Mouse (Mus musculus) midbrain, embryonic 15.5 days (tissue): Measurements from ENCODE around the gene Endov. TPM values are rescaled to one million over a fixed set of nuclear protein-coding genes. Genes with fewer than 3 reads are reported as not detected.

Experiments used
- ATAC-seq: fragments of 200-750 bp; cut with Nextera tagmentation; replicated peaks from 2 replicates; pipeline ENCODE4 v1.8.0; 2017; ENCODE audit warnings: moderate TSS enrichment
- H3K27ac ChIP-seq: fragments of 300-500 bp; sonication (generic); 2 replicates; pipeline ENCODE4 v1.5.1; 2015; ENCODE audit warnings: mild to moderate bottlenecking, inconsistent platforms
- H3K27me3 ChIP-seq: fragments of 300-500 bp; sonication (generic); replicated peaks from 2 replicates; pipeline ENCODE4 v1.6.1; 2015; ENCODE audit warnings: inconsistent platforms
- H3K36me3 ChIP-seq: fragments of 300-500 bp; sonication (generic); replicated peaks from 2 replicates; pipeline ENCODE4 v1.6.1; 2015; ENCODE audit warnings: inconsistent platforms
- H3K4me1 ChIP-seq: fragments of 300-500 bp; sonication (generic); 2 replicates; pipeline ENCODE4 v1.6.1; 2015; ENCODE audit warnings: inconsistent platforms
- H3K4me2 ChIP-seq: fragments of 300-500 bp; sonication (generic); 2 replicates; pipeline ENCODE4 v1.6.1; 2015; ENCODE audit warnings: inconsistent platforms, mild to moderate bottlenecking, moderate library complexity
- H3K4me3 ChIP-seq: fragments of 300-500 bp; sonication (generic); 2 replicates; pipeline ENCODE4 v1.5.1; 2015; ENCODE audit warnings: mild to moderate bottlenecking, inconsistent platforms
- H3K9ac ChIP-seq: fragments of 300-500 bp; sonication (generic); 2 replicates; pipeline ENCODE4 v1.6.1; 2015; ENCODE audit warnings: mild to moderate bottlenecking, inconsistent platforms
- H3K9me3 ChIP-seq: fragments of 300-500 bp; sonication (generic); 2 replicates; pipeline ENCODE4 v1.6.1; 2016; ENCODE audit warnings: inconsistent platforms
- WGBS: fragments of 180-500 bp; shearing (Covaris S2); methylation state at CpG from one replicate; pipeline ENCODE4 v1.1.7; 2015; ENCODE audit warnings: mixed read lengths; 5-methylcytosine and 5-hydroxymethylcytosine counted together
- polyA plus RNA-seq: library from polyadenylated mRNA; unstranded; fragments of >200 nt; fragmentation: Nextera tagmentation; extraction: Ambion mirVana; gene quantifications from 2 replicates; pipeline ENCODE4 v1.2.1, GENCODE M21; 2015

The Endov gene
- polyA plus RNA-seq, 1 experiment from 2014 or later: 22.2 TPM

- 61% methylated on average over 9 of the region's 9 CpGs for WGBS
- H3K4me3 ChIP-seq: no peak overlapping the region
- H3K36me3 ChIP-seq: no peaks in the 10 kb centered on the region
- no peak overlapping the region for H3K4me2 ChIP-seq
- peaks cover 38% of the 10 kb centered on the region for H3K4me1 ChIP-seq
- no peak overlapping the region for H3K27ac ChIP-seq
- no peak overlapping the region for H3K9ac ChIP-seq
- H3K27me3 ChIP-seq: peaks cover 19% of the 10 kb centered on the region
- ATAC-seq: no peak
- H3K9me3 ChIP-seq: no peaks in the 10 kb centered on the region
Observed at GRCm38 (mm10) chr11:119542371-119542770, 51.2 kb downstream of the Endov start.

- peaks cover 40% of the 10 kb centered on the region for H3K4me1 ChIP-seq
- H3K9ac ChIP-seq: no peak overlapping the region
- no peak overlapping the region for H3K4me3 ChIP-seq
- H3K4me2 ChIP-seq: peak overlapping the region; percentile 98; the same call in 1 of the 2 replicates
- H3K27me3 ChIP-seq: peaks cover 19% of the 10 kb centered on the region
- no peaks in the 10 kb centered on the region for H3K9me3 ChIP-seq
- no peak for ATAC-seq
- H3K36me3 ChIP-seq: no peaks in the 10 kb centered on the region
- H3K27ac ChIP-seq: no peak overlapping the region
- 75% methylated on average over 5 of the region's 5 CpGs for WGBS
Observed at GRCm38 (mm10) chr11:119542886-119543285, 51.7 kb downstream of the Endov start.

- H3K4me2 ChIP-seq: peak overlapping the region; percentile 98
- peaks cover 51% of the 10 kb centered on the region for H3K4me1 ChIP-seq
- 0 out of 2 replicates have a peak overlapping the region, but pooled peaks have one; percentile 7 for H3K4me3 ChIP-seq
- H3K9ac ChIP-seq: no peak overlapping the region
- peaks cover 19% of the 10 kb centered on the region for H3K27me3 ChIP-seq
- no peaks in the 10 kb centered on the region for H3K9me3 ChIP-seq
- 55% methylated on average over 16 of the region's 16 CpGs for WGBS
- H3K36me3 ChIP-seq: no peaks in the 10 kb centered on the region
- ATAC-seq: no peak
- no peak overlapping the region for H3K27ac ChIP-seq
Observed at GRCm38 (mm10) chr11:119543816-119544517, 52.8 kb downstream of the Endov start.

- H3K9me3 ChIP-seq: no peaks in the 10 kb centered on the region
- H3K4me1 ChIP-seq: peaks cover 57% of the 10 kb centered on the region
- no peak for ATAC-seq
- H3K9ac ChIP-seq: 0 out of 2 replicates have a peak overlapping the region, but pooled peaks have one; percentile 6
- peak overlapping the region; percentile 76; the same call in 1 of the 2 replicates for H3K4me3 ChIP-seq
- H3K36me3 ChIP-seq: no peaks in the 10 kb centered on the region
- 83% methylated on average over 15 of the region's 15 CpGs for WGBS
- H3K27me3 ChIP-seq: peaks cover 22% of the 10 kb centered on the region; the same call in 1 of the 2 replicates
- H3K27ac ChIP-seq: no peak overlapping the region
- H3K4me2 ChIP-seq: peak overlapping the region; percentile 98
Observed at GRCm38 (mm10) chr11:119544518-119545105, 53.5 kb downstream of the Endov start.

- whole genome bisulfite sequencing: 54% methylated on average over 3 of the region's 3 CpGs
- Histone ChIP-seq H3K9ac (peak overlapping the region; percentile 13; the same call in 1 of the 2 replicates), H3K36me3 (no peaks in the 10 kb centered on the region), H3K27me3 (peaks cover 28% of the 10 kb centered on the region), H3K27ac (no peak overlapping the region), H3K4me2 (peak overlapping the region; percentile 98), H3K9me3 (no peaks in the 10 kb centered on the region), H3K4me1 (peaks cover 55% of the 10 kb centered on the region), H3K4me3 (peak overlapping the region; percentile 76)
- ATAC-seq: no peak
Observed at GRCm38 (mm10) chr11:119545281-119545680, 54.1 kb downstream of the Endov start.

- 6% methylated on average over 10 of the region's 10 CpGs for WGBS
- Histone ChIP-seq H3K4me2 (peak overlapping the region; percentile 98), H3K36me3 (no peaks in the 10 kb centered on the region), H3K4me3 (peak overlapping the region; percentile 76), H3K9me3 (no peaks in the 10 kb centered on the region), H3K27me3 (peaks cover 28% of the 10 kb centered on the region), H3K27ac (no peak overlapping the region), H3K4me1 (peaks cover 58% of the 10 kb centered on the region), H3K9ac (peak overlapping the region; percentile 65)
- no peak for ATAC-seq
Observed at GRCm38 (mm10) chr11:119545741-119546495, 54.8 kb downstream of the Endov start.

GRCm38 (mm10) chr11:119546496-119547182 lies 55.5 kb downstream of the Endov start:
- Histone ChIP-seq H3K4me2 (peak overlapping the region; percentile 98), H3K9ac (peak overlapping the region; percentile 65), H3K27ac (no peak overlapping the region), H3K9me3 (no peaks in the 10 kb centered on the region), H3K36me3 (no peaks in the 10 kb centered on the region), H3K4me1 (peaks cover 63% of the 10 kb centered on the region), H3K27me3 (peaks cover 28% of the 10 kb centered on the region), H3K4me3 (peak overlapping the region; percentile 76)
- ATAC-seq: no peak
- under 1% methylated on average over 46 of the region's 46 CpGs for WGBS

GRCm38 (mm10) chr11:119547183-119547921 lies 56.2 kb downstream of the Endov start, which contains the start of gene Nptx1:
Gene Nptx1, minus strand, starts transcription at chr11:119547753.
- H3K9ac ChIP-seq: peak within 1 kb of the TSS; percentile 65
- H3K4me2 ChIP-seq: peak within 1 kb of the TSS; percentile 98
- H3K27ac ChIP-seq: peak within 1 kb of the TSS; percentile 68
- H3K36me3 ChIP-seq: no peaks in the 10 kb centered on the region
- ATAC-seq: peak; percentile 64
- under 1% methylated on average over 90 of the region's 90 CpGs for WGBS
- peak within 1 kb of the TSS; percentile 76 for H3K4me3 ChIP-seq
- H3K4me1 ChIP-seq: peaks cover 63% of the 10 kb centered on the region
- H3K9me3 ChIP-seq: no peaks in the 10 kb centered on the region
- peaks cover 28% of the 10 kb centered on the region for H3K27me3 ChIP-seq

- ATAC-seq: peak; percentile 29; the same call in 1 of the 2 replicates
- Histone ChIP-seq H3K9ac (peak overlapping the region; percentile 65), H3K4me1 (peaks cover 63% of the 10 kb centered on the region), H3K9me3 (no peaks in the 10 kb centered on the region), H3K27me3 (peaks cover 25% of the 10 kb centered on the region), H3K36me3 (no peaks in the 10 kb centered on the region), H3K4me2 (peak overlapping the region; percentile 98), H3K27ac (peak overlapping the region; percentile 68), H3K4me3 (peak overlapping the region; percentile 76)
- WGBS: under 1% methylated on average over 37 of the region's 39 CpGs
Observed at GRCm38 (mm10) chr11:119547951-119548591, 56.9 kb downstream of the Endov start.

- Histone ChIP-seq H3K4me1 (peaks cover 57% of the 10 kb centered on the region), H3K36me3 (no peaks in the 10 kb centered on the region), H3K9me3 (no peaks in the 10 kb centered on the region), H3K27me3 (peaks cover 24% of the 10 kb centered on the region), H3K4me2 (peak overlapping the region; percentile 98), H3K9ac (peak overlapping the region; percentile 65), H3K27ac (peak overlapping the region; percentile 35), H3K4me3 (peak overlapping the region; percentile 76)
- no peak for ATAC-seq
- 2% methylated on average over 37 of the region's 37 CpGs for WGBS
Observed at GRCm38 (mm10) chr11:119548741-119549370, 57.7 kb downstream of the Endov start.
